Mouse (Mus musculus): Measurements from ENCODE around the gene Nts.
A peak's percentile ranks its signal among the peaks of the same experiment; 100 is the strongest.
"Not testable (repeated sequence)": the region's sequence is repeated elsewhere in the genome, so short reads cannot be mapped to it uniquely, and the experiment has no call there.

Gene Nts

GRCm38 (mm10) chr10:102490386-102490785 lies at the start of gene Nts:
Nts (minus strand) TSS chr10:102490486.
- no peak for DNase-seq

- DNase-seq: no peak
Observed at GRCm38 (mm10) chr10:102527901-102528300, 37.6 kb upstream of the Nts start.

- DNase-seq: no peak
Observed at GRCm38 (mm10) chr10:102514159-102514558, 23.9 kb upstream of the Nts start.

GRCm38 (mm10) chr10:102511807-102512461 lies 21.6 kb upstream of the Nts start, which contains the start of gene Rassf9:
Rassf9 (plus strand) TSS chr10:102512222.
- DNase-seq: no peak

- DNase-seq: no peak
Observed at GRCm38 (mm10) chr10:102511461-102511806, 21.1 kb upstream of the Nts start.

GRCm38 (mm10) chr10:102507386-102507785 lies 17.1 kb upstream of the Nts start:
- DNase-seq: no peak

GRCm38 (mm10) chr10:102498754-102499153 lies 8.5 kb upstream of the Nts start:
- DNase-seq: no peak

GRCm38 (mm10) chr10:102491792-102492191 lies 1.5 kb upstream of the Nts start:
- DNase-seq: no peak

GRCm38 (mm10) chr10:102469412-102469811 lies 20.9 kb downstream of the Nts start:
- no peak for DNase-seq

- peak in 1 of 2 experiments; percentile 5 for DNase-seq
Observed at GRCm38 (mm10) chr10:102451756-102452155, 38.5 kb downstream of the Nts start.

- DNase-seq: peak; percentile 18 to 26
Observed at GRCm38 (mm10) chr10:102449449-102449848, 40.8 kb downstream of the Nts start.

GRCm38 (mm10) chr10:102444912-102445556 lies 45.3 kb downstream of the Nts start:
- DNase-seq: no peak

GRCm38 (mm10) chr10:102435467-102435866 lies 54.8 kb downstream of the Nts start:
- not testable (repeated sequence) for DNase-seq

- DNase-seq: peak; percentile 14 to 20
Observed at GRCm38 (mm10) chr10:102435048-102435447, 55.2 kb downstream of the Nts start.

Data from B cell, adult 2 months (primary cell).